Mouse (Mus musculus): Measurements from ENCODE around the gene Adap1. TPM values are rescaled to one million over a fixed set of nuclear protein-coding genes. Genes with fewer than 3 reads are reported as not detected.
"Not testable (repeated sequence)": the region's sequence is repeated elsewhere in the genome, so short reads cannot be mapped to it uniquely, and the experiment has no call there.

The Adap1 gene
- polyA plus RNA-seq, 1 experiment from 2014 or later: 5.7 TPM

GRCm38 (mm10) chr5:139345364-139345714, 19.9 kb upstream of the Adap1 start:
- peak overlapping the region; percentile 94 for H3K4me2 ChIP-seq (ENCODE audit: low read depth, low read length)
- WGBS: 12% methylated on average over 5 of the region's 5 CpGs
- no peaks in the 10 kb centered on the region for H3K27me3 ChIP-seq (replicated peaks; ENCODE audit: control insufficient read depth, insufficient read depth, low read length)
- peaks cover 26% of the 10 kb centered on the region for H3K36me3 ChIP-seq (ENCODE audit: control insufficient read depth, insufficient read depth, low read length)
- H3K27ac ChIP-seq (replicated peaks; ENCODE audit: low read depth, low read length): peak overlapping the region; percentile 77; the same call in 1 of the 2 replicates
- no peaks in the 10 kb centered on the region for H3K9me3 ChIP-seq (ENCODE audit: control insufficient read depth, low read length)
- ATAC-seq (ENCODE audit: low read depth) (peak; percentile 10), DNase-seq (ENCODE audit: low spot score) (no peak)
- H3K4me3 ChIP-seq (ENCODE audit: low read depth, low read length): peak overlapping the region; percentile 90
- H3K9ac ChIP-seq (ENCODE audit: low read depth, low read length): peak overlapping the region; percentile 41; the same call in 1 of the 2 replicates
- peaks cover 9% of the 10 kb centered on the region for H3K4me1 ChIP-seq (ENCODE audit: control insufficient read depth, insufficient read depth, low read length)

GRCm38 (mm10) chr5:139344687-139345363, 19.4 kb upstream of the Adap1 start:
- H3K4me1 ChIP-seq (ENCODE audit: control insufficient read depth, insufficient read depth, low read length): peaks cover 9% of the 10 kb centered on the region
- ATAC-seq (ENCODE audit: low read depth) (peak; percentile 93), DNase-seq (ENCODE audit: low spot score) (peak; percentile 96)
- peaks cover 32% of the 10 kb centered on the region for H3K36me3 ChIP-seq (ENCODE audit: control insufficient read depth, insufficient read depth, low read length)
- H3K9ac ChIP-seq (ENCODE audit: low read depth, low read length): peak overlapping the region; percentile 91
- 0% methylated on average over 33 of the region's 33 CpGs for WGBS
- H3K27ac ChIP-seq (replicated peaks; ENCODE audit: low read depth, low read length): peak overlapping the region; percentile 77
- H3K4me2 ChIP-seq (ENCODE audit: low read depth, low read length): peak overlapping the region; percentile 94
- H3K9me3 ChIP-seq (ENCODE audit: control insufficient read depth, low read length): no peaks in the 10 kb centered on the region
- H3K27me3 ChIP-seq (replicated peaks; ENCODE audit: control insufficient read depth, insufficient read depth, low read length): no peaks in the 10 kb centered on the region
- H3K4me3 ChIP-seq (ENCODE audit: low read depth, low read length): peak overlapping the region; percentile 90

GRCm38 (mm10) chr5:139344021-139344686, 18.7 kb upstream of the Adap1 start:
- WGBS: 5% methylated on average over 12 of the region's 12 CpGs
- H3K4me1 ChIP-seq (ENCODE audit: control insufficient read depth, insufficient read depth, low read length): peaks cover 9% of the 10 kb centered on the region
- peak; percentile 81 for ATAC-seq (ENCODE audit: low read depth)
- H3K27me3 ChIP-seq (replicated peaks; ENCODE audit: control insufficient read depth, insufficient read depth, low read length): no peaks in the 10 kb centered on the region
- H3K9ac ChIP-seq (ENCODE audit: low read depth, low read length): peak overlapping the region; percentile 91
- peak overlapping the region; percentile 77 for H3K27ac ChIP-seq (replicated peaks; ENCODE audit: low read depth, low read length)
- H3K4me2 ChIP-seq (ENCODE audit: low read depth, low read length): peak overlapping the region; percentile 94
- H3K36me3 ChIP-seq (ENCODE audit: control insufficient read depth, insufficient read depth, low read length): peaks cover 38% of the 10 kb centered on the region
- peak; percentile 85 for DNase-seq (ENCODE audit: low spot score)
- H3K9me3 ChIP-seq (ENCODE audit: control insufficient read depth, low read length): no peaks in the 10 kb centered on the region
- peak overlapping the region; percentile 90 for H3K4me3 ChIP-seq (ENCODE audit: low read depth, low read length)

- Histone ChIP-seq H3K9ac (ENCODE audit: low read depth, low read length) (no peak overlapping the region), H3K4me2 (ENCODE audit: low read depth, low read length) (no peak overlapping the region), H3K27me3 (replicated peaks; ENCODE audit: control insufficient read depth, insufficient read depth, low read length) (no peaks in the 10 kb centered on the region), H3K27ac (replicated peaks; ENCODE audit: low read depth, low read length) (no peak overlapping the region), H3K4me1 (ENCODE audit: control insufficient read depth, insufficient read depth, low read length) (peaks cover 4% of the 10 kb centered on the region), H3K4me3 (ENCODE audit: low read depth, low read length) (no peak overlapping the region), H3K9me3 (ENCODE audit: control insufficient read depth, low read length) (no peaks in the 10 kb centered on the region), H3K36me3 (ENCODE audit: control insufficient read depth, insufficient read depth, low read length) (peaks cover 68% of the 10 kb centered on the region)
- WGBS: 73% methylated on average over 11 of the region's 11 CpGs
- DNase-seq (ENCODE audit: low spot score): no peak
- no peak for ATAC-seq (ENCODE audit: low read depth)
Measured at GRCm38 (mm10) chr5:139338891-139339290, 13.5 kb upstream of the Adap1 start.

- H3K9ac ChIP-seq (ENCODE audit: low read depth, low read length): no peak overlapping the region
- H3K4me1 ChIP-seq (ENCODE audit: control insufficient read depth, insufficient read depth, low read length): no peaks in the 10 kb centered on the region
- H3K36me3 ChIP-seq (ENCODE audit: control insufficient read depth, insufficient read depth, low read length): peaks cover 68% of the 10 kb centered on the region
- H3K4me3 ChIP-seq (ENCODE audit: low read depth, low read length): no peak overlapping the region
- DNase-seq (ENCODE audit: low spot score) (no peak), ATAC-seq (ENCODE audit: low read depth) (no peak)
- WGBS: 88% methylated on average over 3 of the region's 3 CpGs
- no peak overlapping the region for H3K4me2 ChIP-seq (ENCODE audit: low read depth, low read length)
- no peaks in the 10 kb centered on the region for H3K27me3 ChIP-seq (replicated peaks; ENCODE audit: control insufficient read depth, insufficient read depth, low read length)
- H3K27ac ChIP-seq (replicated peaks; ENCODE audit: low read depth, low read length): no peak overlapping the region
- no peaks in the 10 kb centered on the region for H3K9me3 ChIP-seq (ENCODE audit: control insufficient read depth, low read length)
Measured at GRCm38 (mm10) chr5:139338403-139338802, 13.0 kb upstream of the Adap1 start.

- 66% methylated on average over 13 of the region's 13 CpGs for WGBS
- Histone ChIP-seq H3K9me3 (ENCODE audit: control insufficient read depth, low read length) (no peaks in the 10 kb centered on the region), H3K27ac (replicated peaks; ENCODE audit: low read depth, low read length) (no peak overlapping the region), H3K36me3 (ENCODE audit: control insufficient read depth, insufficient read depth, low read length) (peaks cover 66% of the 10 kb centered on the region), H3K9ac (ENCODE audit: low read depth, low read length) (no peak overlapping the region), H3K4me2 (ENCODE audit: low read depth, low read length) (no peak overlapping the region), H3K4me3 (ENCODE audit: low read depth, low read length) (no peak overlapping the region), H3K4me1 (ENCODE audit: control insufficient read depth, insufficient read depth, low read length) (no peaks in the 10 kb centered on the region), H3K27me3 (replicated peaks; ENCODE audit: control insufficient read depth, insufficient read depth, low read length) (no peaks in the 10 kb centered on the region)
- DNase-seq (ENCODE audit: low spot score) (no peak), ATAC-seq (ENCODE audit: low read depth) (no peak; the same call in 1 of the 2 replicates)
Measured at GRCm38 (mm10) chr5:139337826-139338370, 12.5 kb upstream of the Adap1 start.

- H3K4me1 ChIP-seq (ENCODE audit: control insufficient read depth, insufficient read depth, low read length): no peaks in the 10 kb centered on the region
- H3K27ac ChIP-seq (replicated peaks; ENCODE audit: low read depth, low read length): no peak overlapping the region
- 93% methylated on average over 4 of the region's 4 CpGs for WGBS
- peaks cover 44% of the 10 kb centered on the region for H3K36me3 ChIP-seq (ENCODE audit: control insufficient read depth, insufficient read depth, low read length)
- no peak overlapping the region for H3K9ac ChIP-seq (ENCODE audit: low read depth, low read length)
- no peak overlapping the region for H3K4me2 ChIP-seq (ENCODE audit: low read depth, low read length)
- no peaks in the 10 kb centered on the region for H3K9me3 ChIP-seq (ENCODE audit: control insufficient read depth, low read length)
- no peak for ATAC-seq (ENCODE audit: low read depth)
- H3K4me3 ChIP-seq (ENCODE audit: low read depth, low read length): no peak overlapping the region
- no peak for DNase-seq (ENCODE audit: low spot score)
- no peaks in the 10 kb centered on the region for H3K27me3 ChIP-seq (replicated peaks; ENCODE audit: control insufficient read depth, insufficient read depth, low read length)
Measured at GRCm38 (mm10) chr5:139335634-139336033, 10.2 kb upstream of the Adap1 start.

- H3K4me3 ChIP-seq (ENCODE audit: low read depth, low read length); H3K9me3 ChIP-seq (ENCODE audit: control insufficient read depth, low read length); H3K9ac ChIP-seq (ENCODE audit: low read depth, low read length); H3K4me1 ChIP-seq (ENCODE audit: control insufficient read depth, insufficient read depth, low read length); ATAC-seq (ENCODE audit: low read depth); H3K27ac ChIP-seq (replicated peaks; ENCODE audit: low read depth, low read length); H3K4me2 ChIP-seq (ENCODE audit: low read depth, low read length); H3K27me3 ChIP-seq (replicated peaks; ENCODE audit: control insufficient read depth, insufficient read depth, low read length); DNase-seq (ENCODE audit: low spot score): not testable (repeated sequence)
- 84% methylated on average over 10 of the region's 10 CpGs for WGBS
- H3K36me3 ChIP-seq (ENCODE audit: control insufficient read depth, insufficient read depth, low read length): peaks cover 32% of the 10 kb centered on the region
Measured at GRCm38 (mm10) chr5:139334394-139334793, 9.0 kb upstream of the Adap1 start.
